14 mouse cellular contexts compared by ENCODE assay signal in genomic region chr17:75498241-75498651, GRCm38 (mm10). TPM values are rescaled to one million over a fixed set of nuclear protein-coding genes. Genes with fewer than 3 reads are reported as not detected.
DNase-seq lines count a peak whose midpoint lies in the region; ATAC-seq lines count a peak whose summit lies in the region.
"Had no signal": no experiment of that assay in that cellular context is flagged by ENCODE, and none has a peak within 500 bp of the region (broad histone marks: within the 10 kb centered on the region; RNA-seq: fewer than 3 reads in every experiment).

No protein-coding gene starts in this region.

- no peak overlapping the region for H3K9ac ChIP-seq in heart, embryonic 11.5 days (ENCODE audit: low read depth, low read length)
- H3K9ac ChIP-seq: embryonic facial prominence, embryonic 13.5 days; liver, postnatal 0 days; neural tube, embryonic 15.5 days had no signal

- 87% methylated on average over 6 of the region's 6 CpGs for WGBS in heart, embryonic 11.5 days (ENCODE audit: insufficient replicate concordance)

- H3K9me3 ChIP-seq in heart, embryonic 11.5 days (replicated peaks; ENCODE audit: control insufficient read depth, low read length), result no peaks in the 10 kb centered on the region
- H3K9me3 ChIP-seq: embryonic facial prominence, embryonic 13.5 days; neural tube, embryonic 15.5 days had no signal

- no peaks in the 10 kb centered on the region for H3K27me3 ChIP-seq in heart, embryonic 11.5 days (ENCODE audit: control insufficient read depth, insufficient read depth, low read length)
- H3K27me3 ChIP-seq: embryonic facial prominence, embryonic 13.5 days; neural tube, embryonic 15.5 days had no signal

- peak; percentile 51 for DNase-seq in adrenal gland, postnatal 10 days
- no peak for DNase-seq in adrenal gland, postnatal 25 days
- DNase-seq in heart, adult 11 months, result peak; percentile 68
- DNase-seq in right cerebral cortex, adult 18-20 months, result peak; percentile 29
- DNase-seq in right cerebral cortex, postnatal 10 days (ENCODE audit: low spot score in 2 of 2), result no peak
- DNase-seq in telencephalon, adult 2 months (ENCODE audit: low read depth, low spot score), result peak; percentile 39
- DNase-seq: cerebellum, adult 9-11 months; kidney, adult 18-20 months; liver, postnatal 0 days; right cerebral cortex, postnatal 25 days had no signal

- no peak overlapping the region for H3K4me3 ChIP-seq in heart, embryonic 11.5 days (ENCODE audit: low read depth, low read length)
- H3K4me3 ChIP-seq: embryonic facial prominence, embryonic 13.5 days; neural tube, embryonic 15.5 days had no signal

- H3K36me3 ChIP-seq in heart, embryonic 11.5 days (ENCODE audit: control insufficient read depth, insufficient read depth, low read length), result no peaks in the 10 kb centered on the region
- H3K36me3 ChIP-seq: embryonic facial prominence, embryonic 13.5 days; neural tube, embryonic 15.5 days had no signal

- H3K4me1 ChIP-seq in heart, embryonic 11.5 days (ENCODE audit: control insufficient read depth, insufficient read depth, low read length), result peaks cover 3% of the 10 kb centered on the region; the same call in 1 of the 2 replicates
- H3K4me1 ChIP-seq: neural tube, embryonic 15.5 days had no signal

- no peak overlapping the region for H3K27ac ChIP-seq in heart, embryonic 11.5 days (ENCODE audit: low read depth, low read length)
- H3K27ac ChIP-seq: embryonic facial prominence, embryonic 13.5 days; neural tube, embryonic 15.5 days had no signal

- ATAC-seq in heart, embryonic 11.5 days (replicated peaks; ENCODE audit: insufficient number of reproducible peaks, low FRiP score, low TSS enrichment), result no peak
- ATAC-seq in megakaryocyte progenitor cell, adult 5-6 weeks (replicated peaks; ENCODE audit: poor library complexity), result no peak
- ATAC-seq: liver, postnatal 0 days had no signal

- no peak overlapping the region for H3K4me2 ChIP-seq in heart, embryonic 11.5 days
- H3K4me2 ChIP-seq: embryonic facial prominence, embryonic 13.5 days; neural tube, embryonic 15.5 days had no signal

RNA-seq across cellular contexts. Expression of gene Fam98a, which starts 53.5 kb away (rescaled TPM):
- 10 to 100 TPM; 24.8 to 32.8 TPM for total RNA-seq in adrenal gland, postnatal 10 days (2021)
- total RNA-seq in adrenal gland, postnatal 25 days (2021), result 31.3 and 31.4 TPM in 2 replicates
- 9.2 TPM in 2 replicates for polyA plus RNA-seq in heart, embryonic 11.5 days (2014; fragmentation: Nextera tagmentation; extraction: Ambion mirVana)
- 28.5 and 30.0 TPM in 2 replicates for total RNA-seq in megakaryocyte progenitor cell, adult 5-6 weeks (2015)
- total RNA-seq in megakaryocyte progenitor cell, adult 5-6 weeks (2017), result 24.7 and 31.9 TPM in 2 replicates

Comparison
In these comparisons a context has a peak if more than half of its experiments do, and no peak if none do; other contexts are left out.
1. DNase-seq: peak in adrenal gland, postnatal 10 days (single experiment), heart, adult 11 months (single experiment), right cerebral cortex, adult 18-20 months (single experiment) and telencephalon, adult 2 months (single experiment); none in adrenal gland, postnatal 25 days (single experiment) and right cerebral cortex, postnatal 10 days (0 of 2).